Mouse (Mus musculus): Measurements from ENCODE around the gene Sfi1.
"Not testable (repeated sequence)": the region's sequence is repeated elsewhere in the genome, so short reads cannot be mapped to it uniquely, and the experiment has no call there.

DNA sequence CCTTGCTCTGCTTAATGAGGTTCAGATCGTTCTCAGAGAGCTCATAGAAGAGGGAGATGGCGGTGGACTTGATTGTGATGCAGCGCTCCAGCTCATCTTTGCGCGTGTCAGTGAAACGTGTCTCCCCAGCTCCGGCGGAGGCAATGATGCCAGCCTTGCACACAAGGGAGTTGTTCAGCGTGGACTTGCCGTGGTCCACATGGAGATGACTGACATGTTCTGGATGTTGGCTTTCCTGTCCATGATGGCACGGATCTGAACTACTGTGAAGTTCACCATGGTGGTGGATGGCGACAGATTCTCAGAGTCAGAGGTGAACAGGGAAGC, 42.6 kb downstream of the Sfi1 start:
- not testable (repeated sequence) for TF ChIP-seq CTCF (IDR thresholded peaks at IDR 0.05; ENCODE audit: low read depth); EP300 (optimal IDR thresholded peaks at IDR 0.05)
